9 mouse cellular contexts compared by ENCODE assay signal in genomic region chr7:81214153-81214907, GRCm38 (mm10). TPM values are rescaled to one million over a fixed set of nuclear protein-coding genes. Genes with fewer than 3 reads are reported as not detected.
A peak's percentile ranks its signal among the peaks of the same experiment; 100 is the strongest.
DNase-seq lines count a peak whose midpoint lies in the region; ATAC-seq and TF ChIP-seq lines count a peak whose summit lies in the region.
"Had no signal": no experiment of that assay in that cellular context is flagged by ENCODE, and none has a peak within 500 bp of the region (broad histone marks: within the 10 kb centered on the region; RNA-seq: fewer than 3 reads in every experiment).

No protein-coding gene starts in this region.

- peak; percentile 33 for DNase-seq in kidney, adult 2 months
- DNase-seq in kidney, adult 9 months = no peak
- DNase-seq in embryo, embryonic 9.5 days (ENCODE audit: extremely low spot score) = peak; percentile 17
- peak; percentile 22 for DNase-seq in induced T-regulatory cell, adult 2 months (ENCODE audit: low read depth)
- DNase-seq in right cerebral cortex, postnatal 10 days (ENCODE audit: low spot score in 2 of 2) = no peak
- no peak for DNase-seq in left cerebral cortex, adult 11 months (ENCODE audit: low spot score)

- H3K9me3 ChIP-seq in midbrain, embryonic 15.5 days = no peaks in the 10 kb centered on the region

- peak overlapping the region; percentile 91 for H3K27ac ChIP-seq in kidney, adult 2 months (ENCODE audit: insufficient read depth, low read depth, low read length)
- H3K27ac ChIP-seq in midbrain, embryonic 15.5 days = no peak overlapping the region

- H3K4me1 ChIP-seq in kidney, adult 2 months (ENCODE audit: control insufficient read depth, insufficient read depth, low read length) = peaks cover 10% of the 10 kb centered on the region; the same call in 1 of the 2 replicates
- peaks cover 18% of the 10 kb centered on the region for H3K4me1 ChIP-seq in midbrain, embryonic 15.5 days

- no peaks in the 10 kb centered on the region for H3K36me3 ChIP-seq in kidney, adult 2 months (ENCODE audit: control insufficient read depth, insufficient read depth, low read length)
- no peaks in the 10 kb centered on the region for H3K36me3 ChIP-seq in midbrain, embryonic 15.5 days (replicated peaks)

- 5% methylated on average over 40 of the region's 40 CpGs for WGBS in kidney, adult 2 months
- 5% methylated on average over 37 of the region's 40 CpGs for WGBS in midbrain, embryonic 15.5 days

- H3K4me2 ChIP-seq in midbrain, embryonic 15.5 days = peak overlapping the region; percentile 61

- peak overlapping the region; percentile 57 for H3K4me3 ChIP-seq in kidney, adult 2 months (ENCODE audit: insufficient read depth, low read depth, low read length)
- H3K4me3 ChIP-seq in midbrain, embryonic 15.5 days = peak overlapping the region; percentile 51

- H3K27me3 ChIP-seq in kidney, adult 2 months (replicated peaks; ENCODE audit: control insufficient read depth, insufficient read depth, low read length) = no peaks in the 10 kb centered on the region
- peaks cover 56% of the 10 kb centered on the region for H3K27me3 ChIP-seq in midbrain, embryonic 15.5 days (replicated peaks)
- H3K27me3 ChIP-seq: Patski had no signal

- TF ChIP-seq POLR2A in kidney, adult 2 months (IDR thresholded peaks at IDR 0.05; ENCODE audit: low read depth, low read length) = no peak

- no peak for TF ChIP-seq CTCF in kidney, adult 2 months (conservative IDR thresholded peaks at IDR 0.05; ENCODE audit: insufficient read depth, insufficient read length, low read depth, low read length)

- ATAC-seq in midbrain, embryonic 15.5 days (replicated peaks) = no peak
- ATAC-seq in megakaryocyte-erythroid progenitor cell, adult 5-6 weeks (replicated peaks; ENCODE audit: low FRiP score, low TSS enrichment, poor library complexity, severe bottlenecking) = no peak
- ATAC-seq: Patski had no signal

- no peak overlapping the region; the same call in 1 of the 2 replicates for H3K9ac ChIP-seq in midbrain, embryonic 15.5 days

RNA-seq across cellular contexts. Expression of gene Pde8a, which starts 0.9 kb away (rescaled TPM):
- 31.6 and 31.8 TPM in 2 replicates for polyA plus RNA-seq in kidney, adult 2 months (2012; rRNA removed)
- 2.2 and 2.3 TPM in 2 replicates for polyA plus RNA-seq in midbrain, embryonic 15.5 days (2015; fragmentation: Nextera tagmentation; extraction: Ambion mirVana)
- total RNA-seq in megakaryocyte-erythroid progenitor cell, adult 5-6 weeks (2014; fragmentation: Nextera tagmentation) = 0.33 and 1.0 TPM in 2 replicates
- 0.23 and 0.94 TPM in 2 replicates for total RNA-seq in megakaryocyte-erythroid progenitor cell, adult 5-6 weeks (2017)

Comparison
In these comparisons a context has a peak if more than half of its experiments do, and no peak if none do; other contexts are left out.
1. DNase-seq: peak in kidney, adult 2 months (single experiment), embryo, embryonic 9.5 days (single experiment) and induced T-regulatory cell, adult 2 months (single experiment); none in kidney, adult 9 months (single experiment), right cerebral cortex, postnatal 10 days (0 of 2) and left cerebral cortex, adult 11 months (single experiment).